In genomic region chr9:9037017-9037671, GRCm38 (mm10) we compare ENCODE assay signal across 19 mouse cellular contexts.
A peak's percentile ranks its signal among the peaks of the same experiment; 100 is the strongest.
DNase-seq lines count a peak whose midpoint lies in the region; ATAC-seq lines count a peak whose summit lies in the region.
"Had no signal": no experiment of that assay in that cellular context is flagged by ENCODE, and none has a peak within 500 bp of the region (broad histone marks: within the 10 kb centered on the region; RNA-seq: fewer than 3 reads in every experiment).

No protein-coding gene starts in this region.

- no peak overlapping the region; a peak in 1 of 4 replicates for H3K27ac ChIP-seq in heart, embryonic 14.5 days (replicated peaks in 1 of 2; ENCODE audit: control insufficient read depth in 1 of 2, insufficient read depth in 1 of 2, low read depth in 2 of 2, low read length in 2 of 2)
- H3K27ac ChIP-seq in heart, embryonic 12.5 days (ENCODE audit: poor library complexity, severe bottlenecking), result no peak overlapping the region
- 0 out of 2 replicates have a peak overlapping the region, but pooled peaks have one; percentile 6 for H3K27ac ChIP-seq in limb, embryonic 13.5 days
- no peak overlapping the region for H3K27ac ChIP-seq in limb, embryonic 10.5 days
- no peak overlapping the region for H3K27ac ChIP-seq in midbrain, embryonic 13.5 days
- H3K27ac ChIP-seq in midbrain, embryonic 10.5 days (replicated peaks), result no peak overlapping the region
- H3K27ac ChIP-seq: embryonic facial prominence, embryonic 12.5 days; heart, embryonic 15.5 days; hindbrain, embryonic 10.5 days; kidney, embryonic 15.5 days; liver, embryonic 14.5 days; midbrain, embryonic 15.5 days; stomach, embryonic 15.5 days had no signal

- no peak for DNase-seq in limb, embryonic 10.5 days (ENCODE audit: low spot score)
- no peak for DNase-seq in midbrain, embryonic 10.5 days (ENCODE audit: low spot score)
- DNase-seq in telencephalon, adult 2 months (ENCODE audit: low read depth, low spot score), result peak; percentile 13
- DNase-seq in ovary, postnatal 36 days (ENCODE audit: low spot score), result no peak
- DNase-seq: adrenal gland, adult 2 months; cerebellum, adult 9-10 months; thymus, adult 2 months had no signal

- H3K4me2 ChIP-seq in heart, embryonic 14.5 days (ENCODE audit: low read length), result peak overlapping the region; percentile 16
- no peak overlapping the region for H3K4me2 ChIP-seq in heart, embryonic 12.5 days
- H3K4me2 ChIP-seq in limb, embryonic 13.5 days (replicated peaks), result no peak overlapping the region
- no peak overlapping the region for H3K4me2 ChIP-seq in midbrain, embryonic 13.5 days (replicated peaks)
- H3K4me2 ChIP-seq: embryonic facial prominence, embryonic 12.5 days; heart, embryonic 15.5 days; kidney, embryonic 15.5 days; midbrain, embryonic 15.5 days; stomach, embryonic 15.5 days had no signal

- WGBS in heart, embryonic 14.5 days, result 39% methylated on average over 3 of the region's 3 CpGs
- 47% methylated on average over 3 of the region's 3 CpGs for WGBS in heart, embryonic 12.5 days
- WGBS in limb, embryonic 13.5 days, result 81% methylated on average over 3 of the region's 3 CpGs
- 91% methylated on average over 3 of the region's 3 CpGs for WGBS in limb, embryonic 10.5 days
- WGBS in midbrain, embryonic 13.5 days, result 84% methylated on average over 3 of the region's 3 CpGs
- WGBS in midbrain, embryonic 10.5 days, result 84% methylated on average over 3 of the region's 3 CpGs

- no peak overlapping the region for H3K9ac ChIP-seq in heart, embryonic 14.5 days (ENCODE audit: low read length)
- H3K9ac ChIP-seq in heart, embryonic 12.5 days, result no peak overlapping the region
- no peak overlapping the region for H3K9ac ChIP-seq in limb, embryonic 13.5 days
- no peak overlapping the region for H3K9ac ChIP-seq in midbrain, embryonic 13.5 days (replicated peaks)
- H3K9ac ChIP-seq: embryonic facial prominence, embryonic 12.5 days; heart, embryonic 15.5 days; kidney, embryonic 15.5 days; liver, embryonic 14.5 days; midbrain, embryonic 15.5 days; stomach, embryonic 15.5 days had no signal

- no peaks in the 10 kb centered on the region for H3K9me3 ChIP-seq in heart, embryonic 14.5 days (ENCODE audit: control insufficient read depth, low read length)
- no peaks in the 10 kb centered on the region for H3K9me3 ChIP-seq in heart, embryonic 12.5 days (replicated peaks)
- no peaks in the 10 kb centered on the region for H3K9me3 ChIP-seq in limb, embryonic 13.5 days
- no peaks in the 10 kb centered on the region for H3K9me3 ChIP-seq in limb, embryonic 10.5 days (replicated peaks)
- H3K9me3 ChIP-seq in midbrain, embryonic 13.5 days, result no peaks in the 10 kb centered on the region
- no peaks in the 10 kb centered on the region for H3K9me3 ChIP-seq in midbrain, embryonic 10.5 days (replicated peaks)
- H3K9me3 ChIP-seq: embryonic facial prominence, embryonic 12.5 days; heart, embryonic 15.5 days; hindbrain, embryonic 10.5 days; kidney, embryonic 15.5 days; midbrain, embryonic 15.5 days; stomach, embryonic 15.5 days had no signal

- no peaks in the 10 kb centered on the region for H3K36me3 ChIP-seq in heart, embryonic 14.5 days (ENCODE audit: control insufficient read depth, insufficient read depth, low read length)
- H3K36me3 ChIP-seq in heart, embryonic 12.5 days, result 0 out of 2 replicates have a peak, but pooled peaks cover 5% of the 10 kb centered on the region
- peaks cover 28% of the 10 kb centered on the region for H3K36me3 ChIP-seq in limb, embryonic 13.5 days
- H3K36me3 ChIP-seq in limb, embryonic 10.5 days, result peaks cover 17% of the 10 kb centered on the region
- H3K36me3 ChIP-seq in midbrain, embryonic 13.5 days, result no peaks in the 10 kb centered on the region
- no peaks in the 10 kb centered on the region for H3K36me3 ChIP-seq in midbrain, embryonic 10.5 days
- H3K36me3 ChIP-seq: heart, embryonic 15.5 days; hindbrain, embryonic 10.5 days; midbrain, embryonic 15.5 days; stomach, embryonic 15.5 days had no signal

- H3K4me1 ChIP-seq in heart, embryonic 14.5 days (ENCODE audit: control insufficient read depth in 2 of 2, insufficient read depth in 2 of 2, low read length in 2 of 2), result peaks cover 2 to 10% of the 10 kb centered on the region in 2 experiments; a peak in 2 of 4 replicates
- peaks cover 10% of the 10 kb centered on the region for H3K4me1 ChIP-seq in heart, embryonic 12.5 days (replicated peaks)
- no peaks in the 10 kb centered on the region for H3K4me1 ChIP-seq in limb, embryonic 13.5 days
- no peaks in the 10 kb centered on the region for H3K4me1 ChIP-seq in limb, embryonic 10.5 days
- no peaks in the 10 kb centered on the region for H3K4me1 ChIP-seq in midbrain, embryonic 13.5 days (replicated peaks)
- H3K4me1 ChIP-seq in midbrain, embryonic 10.5 days, result no peaks in the 10 kb centered on the region
- H3K4me1 ChIP-seq: embryonic facial prominence, embryonic 12.5 days; hindbrain, embryonic 10.5 days; kidney, embryonic 15.5 days; midbrain, embryonic 15.5 days; stomach, embryonic 15.5 days had no signal

- no peak overlapping the region for H3K4me3 ChIP-seq in heart, embryonic 14.5 days (ENCODE audit: control insufficient read depth in 1 of 2, insufficient read depth in 1 of 2, low read depth in 1 of 2, low read length in 2 of 2)
- no peak overlapping the region for H3K4me3 ChIP-seq in heart, embryonic 12.5 days
- H3K4me3 ChIP-seq in limb, embryonic 13.5 days, result no peak overlapping the region
- no peak overlapping the region for H3K4me3 ChIP-seq in limb, embryonic 10.5 days
- H3K4me3 ChIP-seq in midbrain, embryonic 13.5 days (replicated peaks), result no peak overlapping the region
- H3K4me3 ChIP-seq in midbrain, embryonic 10.5 days, result no peak overlapping the region
- H3K4me3 ChIP-seq: embryonic facial prominence, embryonic 12.5 days; heart, embryonic 15.5 days; hindbrain, embryonic 10.5 days; kidney, embryonic 15.5 days; midbrain, embryonic 15.5 days; myocyte; stomach, embryonic 15.5 days had no signal

- peak; percentile 26; the same call in 1 of the 2 replicates for ATAC-seq in heart, embryonic 14.5 days (ENCODE audit: insufficient number of reproducible peaks, insufficient read depth, low FRiP score, low read depth)
- ATAC-seq in heart, embryonic 12.5 days (ENCODE audit: insufficient number of reproducible peaks, low FRiP score), result no peak
- no peak for ATAC-seq in limb, embryonic 13.5 days (ENCODE audit: low FRiP score, low read depth)
- ATAC-seq in midbrain, embryonic 13.5 days, result 0 out of 2 replicates have a peak, but pooled peaks have one; percentile 30
- ATAC-seq: midbrain, embryonic 15.5 days had no signal

- H3K27me3 ChIP-seq in heart, embryonic 14.5 days (ENCODE audit: control insufficient read depth, insufficient read depth, low read length), result no peaks in the 10 kb centered on the region
- no peaks in the 10 kb centered on the region for H3K27me3 ChIP-seq in heart, embryonic 12.5 days (replicated peaks)
- no peaks in the 10 kb centered on the region for H3K27me3 ChIP-seq in limb, embryonic 13.5 days
- H3K27me3 ChIP-seq in limb, embryonic 10.5 days (ENCODE audit: low read depth, poor library complexity, severe bottlenecking), result no peaks in the 10 kb centered on the region
- no peaks in the 10 kb centered on the region for H3K27me3 ChIP-seq in midbrain, embryonic 13.5 days
- H3K27me3 ChIP-seq in midbrain, embryonic 10.5 days (ENCODE audit: low read depth, poor library complexity, severe bottlenecking), result no peaks in the 10 kb centered on the region
- H3K27me3 ChIP-seq: embryonic facial prominence, embryonic 12.5 days; heart, embryonic 15.5 days; kidney, embryonic 15.5 days; midbrain, embryonic 15.5 days; stomach, embryonic 15.5 days had no signal

Comparison
In these comparisons a context has a peak if more than half of its experiments do, and no peak if none do; other contexts are left out.
1. ATAC-seq: peak in heart, embryonic 14.5 days (single experiment) and midbrain, embryonic 13.5 days (single experiment); none in heart, embryonic 12.5 days (single experiment) and limb, embryonic 13.5 days (single experiment).